Mouse (Mus musculus) monocyte, adult 2 months (primary cell): ENCODE measurements at regions not wholly inside any gene's neighbourhood (a gene's known extent, or its start where the extent isn't known, plus 50 kb on each side); places are given as distances from the start of the nearest gene placed in this dataset.

Experiments
- DNase-seq, 2 experiments: peaks; one replicate each; pipeline ENCODE4 v3.0.0; 2022; ENCODE audit warnings: low spot score in 2 of 2, low read depth in 1 of 2

DNA sequence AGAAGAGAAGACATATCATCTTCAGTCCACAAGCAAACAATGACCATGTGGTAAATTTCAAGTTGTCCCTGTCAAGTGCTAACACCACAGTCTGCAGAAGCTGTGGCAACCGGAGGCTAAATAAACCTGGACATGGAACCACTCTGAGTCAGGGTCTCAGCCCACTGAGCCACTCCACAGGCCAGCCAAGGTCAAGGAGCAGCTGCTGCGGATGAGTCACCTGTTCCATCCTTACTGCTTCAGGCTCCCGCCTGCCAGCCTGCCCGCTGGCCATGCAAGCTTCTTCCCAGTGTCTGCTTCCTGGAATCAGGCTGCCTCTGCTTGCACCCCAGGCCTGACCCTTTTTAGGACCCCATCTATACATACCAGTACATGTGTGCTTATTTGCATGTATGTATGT lies 319.8 kb downstream of the 1700129C05Rik start:
- DNase-seq = no peak

GRCm38 (mm10) chr14:58817961-58818504 lies 324.7 kb downstream of the 1700129C05Rik start:
- DNase-seq = no peak

- no peak for DNase-seq
Observed at GRCm38 (mm10) chr14:58816540-58816876, 326.2 kb downstream of the 1700129C05Rik start.

DNA sequence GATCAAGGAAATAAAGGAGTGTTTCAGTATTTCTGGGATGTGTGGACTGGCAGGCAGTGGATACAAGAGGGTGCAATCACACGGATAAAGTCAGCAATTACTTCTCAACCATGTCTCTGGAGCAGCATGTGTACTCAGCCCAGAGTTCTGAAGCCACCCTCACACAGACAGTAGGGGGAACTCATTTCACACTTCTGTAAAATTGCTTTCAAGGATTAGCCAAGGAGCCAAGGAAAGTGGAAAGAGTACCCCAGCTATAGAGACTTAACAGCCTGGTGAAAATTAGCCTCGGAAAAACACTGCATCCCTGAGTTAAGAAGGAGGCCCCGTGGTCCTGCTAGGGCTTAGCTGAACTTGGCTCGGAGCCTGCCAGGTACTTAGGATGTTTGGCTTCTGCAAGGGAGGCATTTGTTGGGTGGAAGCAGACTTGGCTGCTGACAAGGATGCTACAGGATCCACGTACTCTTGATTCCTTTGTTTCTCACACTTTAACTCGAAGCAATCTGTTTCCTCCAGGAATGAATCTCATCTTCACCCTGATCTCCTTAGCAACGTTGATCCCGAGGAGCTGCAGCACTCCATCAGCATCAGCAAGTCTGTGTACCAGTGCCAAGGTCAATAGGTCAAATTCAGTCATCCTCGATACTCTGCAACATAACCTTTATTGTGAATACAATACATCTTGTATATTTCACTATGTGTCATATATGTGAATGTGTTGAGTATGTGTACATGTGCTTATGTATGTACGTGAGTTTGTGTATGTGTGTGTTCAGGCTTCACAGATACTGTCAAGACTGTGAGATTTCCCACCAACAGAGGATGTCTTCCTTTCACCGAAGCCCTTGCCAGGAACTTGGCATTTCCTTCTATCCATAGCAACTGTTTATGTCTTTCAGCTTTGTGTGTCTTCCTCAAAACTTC lies 326.8 kb downstream of the 1700129C05Rik start:
- no peak for DNase-seq

DNA sequence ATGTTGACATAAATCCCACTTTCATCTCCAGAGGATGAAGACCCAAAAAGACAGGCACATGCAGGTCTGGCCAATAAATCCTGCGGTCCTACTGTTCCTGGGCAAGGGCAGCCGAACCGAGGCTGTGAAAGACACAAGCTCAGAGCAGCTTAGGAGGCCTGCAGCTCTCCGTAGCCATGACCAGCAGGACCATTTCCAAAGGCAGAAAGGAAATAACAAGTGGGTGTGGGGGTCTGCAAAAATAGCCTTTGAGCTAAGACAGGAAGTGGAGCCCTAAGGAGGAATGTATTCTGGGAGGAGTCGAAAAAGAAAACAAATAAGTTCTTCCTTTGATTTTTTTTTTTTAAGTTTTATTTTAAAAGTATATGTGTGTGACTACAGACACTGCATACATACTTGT lies 330.1 kb downstream of the 1700129C05Rik start:
- no peak for DNase-seq

DNA sequence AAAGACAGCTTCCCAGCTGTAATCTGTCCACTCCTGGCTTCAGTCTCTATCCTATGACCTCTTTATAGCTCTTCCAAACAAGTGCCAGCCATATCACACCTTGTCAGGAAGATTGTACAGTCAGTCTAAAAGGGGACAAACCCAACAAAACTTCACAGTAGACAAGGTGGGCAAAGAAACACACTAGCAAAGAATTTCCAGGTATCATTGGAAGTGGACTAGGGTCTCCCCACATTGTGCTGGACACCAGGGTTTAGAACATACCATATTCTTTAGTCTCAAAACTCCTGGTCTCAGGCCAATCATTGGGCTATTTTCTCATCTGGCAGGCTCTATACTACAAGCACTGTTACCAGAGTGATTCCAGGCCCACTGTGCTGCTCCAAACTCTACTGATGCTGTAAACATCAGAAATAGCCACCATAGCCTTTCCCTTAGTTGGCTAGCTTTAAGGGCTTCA lies 341.3 kb downstream of the 1700129C05Rik start:
- DNase-seq = no peak

DNA sequence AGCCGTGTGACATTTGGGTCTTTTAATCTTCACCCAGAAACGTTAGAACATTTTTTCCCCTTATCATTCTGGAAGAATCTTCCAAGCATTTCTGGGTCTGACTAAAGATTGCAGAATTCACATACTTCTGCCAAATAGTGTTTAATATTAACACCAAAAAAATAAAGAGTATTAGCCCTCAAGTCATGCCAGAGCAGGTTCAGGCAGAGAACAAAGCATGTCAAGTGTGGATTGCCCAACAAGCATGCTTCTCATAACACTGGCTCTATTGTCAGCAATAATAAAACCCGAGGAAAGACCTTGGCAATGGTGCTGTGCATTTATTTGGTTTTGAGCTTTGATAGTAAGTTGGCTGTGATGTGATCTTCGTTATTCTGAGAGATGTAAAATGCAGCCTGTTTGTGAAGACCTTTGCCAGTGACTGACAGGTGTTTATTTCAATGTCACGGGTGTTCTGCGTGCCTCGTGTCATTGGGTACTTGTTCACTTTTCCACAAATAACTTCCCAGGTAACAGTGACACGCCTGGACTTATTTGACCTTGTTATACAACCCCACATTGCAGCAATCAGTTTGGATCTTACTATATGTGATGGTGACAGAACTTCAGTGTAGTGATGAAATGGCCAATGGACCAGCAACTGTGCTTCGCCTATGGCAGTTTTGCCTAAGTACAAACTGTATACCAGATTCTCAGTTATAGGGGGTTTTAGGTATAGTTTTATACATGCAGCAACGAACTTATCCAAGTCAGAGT lies 354.3 kb downstream of the 1700129C05Rik start:
- no peak for DNase-seq

DNA sequence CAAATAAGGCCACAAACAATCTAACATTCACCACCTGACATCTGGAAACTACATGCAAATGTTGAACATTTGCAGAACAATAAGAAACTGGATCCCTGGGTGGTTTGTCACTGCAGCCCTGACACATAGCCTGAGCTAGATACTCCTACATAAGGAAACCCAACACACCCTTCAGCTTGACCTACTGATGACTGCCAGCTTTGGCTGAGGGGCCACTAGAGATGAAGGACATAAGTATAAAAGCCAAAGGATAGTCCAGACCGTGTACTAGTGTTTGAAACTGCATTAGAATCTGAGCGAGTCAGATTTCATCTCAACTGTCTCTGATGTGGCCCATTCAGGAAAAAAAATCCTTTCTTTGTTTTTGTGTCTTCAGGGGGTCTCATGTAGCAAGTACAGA lies 355.1 kb downstream of the 1700129C05Rik start:
- DNase-seq = no peak

DNA sequence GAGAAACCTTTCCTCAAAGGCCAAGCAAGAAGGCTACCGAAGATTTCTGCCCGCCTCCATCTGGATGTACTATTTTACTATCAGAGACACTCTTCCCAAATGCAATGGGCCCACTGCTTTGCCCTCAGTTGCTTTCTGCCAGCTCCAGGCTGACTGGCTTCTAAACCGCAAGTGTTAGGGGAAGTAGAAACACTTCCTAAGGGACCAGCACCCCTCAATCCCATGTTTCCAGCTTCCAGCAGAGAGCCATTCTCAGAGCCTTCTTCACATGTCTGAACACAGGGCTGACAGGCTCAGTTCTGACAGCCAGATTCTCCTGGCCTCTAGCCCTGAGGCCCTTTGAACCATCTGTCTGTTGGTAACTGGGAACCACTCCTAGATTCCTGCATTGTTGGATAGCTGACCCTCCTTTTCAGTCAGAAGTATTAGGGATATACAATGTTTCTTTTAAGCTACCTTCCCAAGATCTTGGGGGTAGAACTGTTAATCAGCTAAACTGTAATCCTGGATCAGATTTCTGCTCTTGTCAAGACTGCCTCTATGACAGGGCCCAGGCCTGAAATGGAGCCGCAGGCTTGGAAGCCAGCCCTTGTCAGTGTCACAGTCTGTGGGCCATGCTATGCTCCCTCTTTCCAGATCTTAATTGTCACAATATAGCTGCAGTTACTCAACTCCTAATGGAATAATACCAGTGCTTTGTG lies 355.8 kb downstream of the 1700129C05Rik start:
- DNase-seq = no peak

DNA sequence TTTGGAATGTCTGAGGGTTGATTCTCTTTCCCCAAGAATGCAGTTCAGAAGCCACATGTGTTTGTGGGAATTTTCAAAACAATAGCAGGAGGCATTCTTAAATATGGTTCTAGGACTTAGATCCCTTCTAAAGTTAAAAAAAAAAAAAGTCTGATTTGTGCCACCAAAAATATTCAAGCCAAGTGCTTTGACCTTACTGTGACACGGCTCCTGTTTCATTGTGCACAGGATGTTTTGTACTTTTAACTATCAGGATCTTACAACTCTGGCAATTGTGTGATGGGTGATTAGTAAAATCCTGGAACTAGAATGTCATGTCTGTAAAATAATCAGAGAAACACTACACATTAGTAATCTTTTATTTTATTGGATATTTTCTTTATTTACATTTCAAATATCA lies 359.5 kb downstream of the 1700129C05Rik start:
- no peak for DNase-seq

DNA sequence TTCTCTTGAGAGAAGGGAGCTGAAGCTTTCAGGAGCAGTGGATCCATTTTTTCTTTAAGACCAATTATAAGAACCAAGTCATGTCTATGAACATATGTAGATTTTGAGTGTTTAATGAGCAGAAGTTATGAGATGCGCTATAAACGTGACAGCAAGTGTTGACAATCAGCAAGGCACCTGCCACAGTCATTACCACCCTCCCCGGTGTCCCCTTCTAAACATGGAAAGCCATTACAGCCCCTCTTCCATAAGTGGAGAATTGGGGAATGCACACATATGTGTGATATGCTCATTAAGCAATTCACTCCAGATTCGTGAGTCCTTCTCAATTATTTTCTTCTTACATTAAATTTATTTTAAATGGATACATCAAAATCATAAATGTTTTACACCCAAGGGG lies 362.4 kb downstream of the 1700129C05Rik start:
- no peak for DNase-seq

GRCm38 (mm10) chr14:58778675-58779074 lies 364.0 kb downstream of the 1700129C05Rik start:
- DNase-seq = no peak

DNA sequence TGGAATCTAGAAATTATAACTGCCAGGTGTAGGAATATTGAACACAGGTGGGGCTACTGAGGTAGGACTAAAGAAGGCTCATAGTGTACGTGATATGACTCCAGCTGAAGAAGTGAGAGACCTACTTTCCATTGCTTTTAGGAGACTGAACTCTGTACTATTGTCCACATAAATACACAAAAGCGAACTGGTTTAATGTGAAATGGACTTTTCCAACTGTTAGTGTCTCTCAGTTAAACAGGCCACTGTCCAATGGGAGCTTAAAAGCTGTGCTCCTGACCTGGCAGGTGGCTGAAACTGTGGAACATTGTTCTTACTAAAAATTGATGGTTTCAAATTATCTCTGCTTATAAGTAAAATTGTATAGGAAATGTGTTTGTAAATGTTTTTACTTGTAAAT lies 381.4 kb downstream of the 1700129C05Rik start:
- DNase-seq = no peak

DNA sequence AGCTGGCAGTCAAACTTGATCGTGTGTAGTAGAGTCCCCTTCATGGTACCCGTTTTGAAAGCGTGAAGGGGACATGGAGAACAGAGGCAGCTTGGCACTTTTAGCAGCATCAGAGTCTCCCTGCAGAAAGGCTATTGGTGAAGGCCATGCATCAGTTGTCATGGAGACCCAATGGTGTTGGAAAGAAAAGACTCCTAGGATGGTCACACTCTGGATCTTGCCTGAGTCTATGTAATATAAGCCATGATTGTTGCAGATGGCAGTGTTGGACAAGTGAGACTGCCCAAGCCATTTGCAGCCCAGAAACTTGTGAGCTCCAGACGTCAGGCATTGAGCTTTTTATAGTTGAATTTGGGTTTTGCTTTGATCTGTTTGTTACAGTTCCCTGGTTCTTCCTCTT lies 382.9 kb downstream of the 1700129C05Rik start:
- DNase-seq = no peak

- DNase-seq = no peak
Observed at GRCm38 (mm10) chr14:58753781-58754180, 388.9 kb downstream of the 1700129C05Rik start.

DNA sequence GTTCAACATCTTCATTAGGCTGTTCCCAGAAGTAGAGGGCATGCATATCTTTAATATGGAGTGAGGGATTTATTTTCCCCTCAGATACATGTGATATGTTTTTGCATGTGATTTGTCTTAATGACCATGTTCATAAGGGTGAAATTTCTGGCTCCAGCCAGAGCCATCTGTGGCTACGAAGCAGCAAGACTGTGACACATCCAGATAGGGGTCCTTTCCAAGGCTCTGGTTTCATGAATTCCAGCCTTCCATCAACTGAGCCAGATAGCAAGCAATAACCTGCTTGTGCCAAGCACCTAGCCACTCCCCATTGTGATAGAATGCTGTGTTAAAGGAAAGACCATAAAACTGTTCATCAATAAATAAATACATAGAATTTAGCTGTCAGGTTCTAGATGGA lies 389.6 kb downstream of the 1700129C05Rik start:
- no peak for DNase-seq

- DNase-seq = no peak
Observed at GRCm38 (mm10) chr14:58726418-58726817, 416.3 kb downstream of the 1700129C05Rik start.

- no peak for DNase-seq
Observed at GRCm38 (mm10) chr14:58714856-58715255, 427.8 kb downstream of the 1700129C05Rik start.

- DNase-seq = no peak
Observed at GRCm38 (mm10) chr14:58709861-58710260, 432.8 kb downstream of the 1700129C05Rik start.

DNA sequence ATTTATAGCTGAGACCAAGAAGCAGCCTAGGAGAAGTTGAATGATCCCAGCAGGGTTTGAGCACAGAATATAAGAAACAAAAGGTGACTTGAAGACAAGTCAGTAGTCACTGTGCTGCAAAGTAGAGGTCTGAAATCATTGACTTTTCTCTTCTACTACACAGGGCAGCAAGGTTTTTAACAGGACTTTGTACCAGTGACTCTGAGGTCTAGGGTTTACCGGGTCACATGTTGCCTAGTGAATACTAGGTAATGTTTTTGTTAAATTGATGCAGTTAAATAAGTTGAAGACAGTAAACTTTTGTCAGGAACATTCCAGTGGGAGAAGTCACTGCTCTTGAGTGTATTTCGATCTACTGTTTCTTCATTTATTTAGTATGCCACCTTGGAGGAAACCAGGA lies 433.4 kb downstream of the 1700129C05Rik start:
- no peak for DNase-seq

- DNase-seq = no peak
Observed at GRCm38 (mm10) chr14:58701765-58702164, 440.9 kb downstream of the 1700129C05Rik start.
